Mouse (Mus musculus): ENCODE measurements around the gene Etv5. TPM values are rescaled to one million over a fixed set of nuclear protein-coding genes. Genes with fewer than 3 reads are reported as not detected.

Gene Etv5
- 66.8 and 74.3 TPM in 2 replicates for polyA plus RNA-seq (2016; fragmentation: Nextera tagmentation; extraction: Ambion mirVana)

DNA sequence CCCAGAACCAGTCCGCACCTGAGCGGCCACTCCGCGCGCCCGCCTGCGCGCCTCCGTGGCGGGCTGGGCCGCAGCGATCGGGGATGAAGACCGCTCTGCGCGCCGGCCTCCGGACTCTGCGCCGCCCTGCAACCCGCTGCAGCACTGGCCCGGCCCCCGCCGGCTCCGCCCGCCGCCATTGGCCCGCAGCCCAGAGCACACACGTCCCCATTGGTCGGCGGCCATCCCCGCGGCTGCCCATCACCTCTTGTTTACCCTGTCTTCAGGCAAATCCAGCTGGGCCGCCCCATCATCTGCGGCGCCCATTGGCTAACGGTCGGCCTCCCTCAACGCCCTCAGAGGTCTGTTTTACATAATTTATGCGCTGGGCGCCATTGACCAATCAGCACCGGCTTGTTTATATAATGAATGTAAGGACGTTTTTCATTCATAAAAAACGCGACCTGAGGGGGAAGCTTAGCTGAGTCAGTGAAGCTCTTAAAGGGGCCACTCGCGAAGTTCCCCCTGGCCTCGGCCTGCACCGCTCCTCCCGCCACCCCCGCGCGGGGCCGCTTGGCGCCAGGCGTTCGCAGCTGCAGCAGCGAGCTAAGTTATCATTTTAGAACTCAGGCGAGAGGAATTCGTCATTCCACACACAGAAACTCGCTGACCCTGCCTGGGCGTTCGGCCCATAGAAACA, at the start of gene Etv5:
TSS of gene Etv5 (minus strand) at position 221 of the 679 bp plus-strand sequence.
- 0 out of 2 replicates have a peak, but pooled peaks cover 3% of the 10 kb centered on the region for H3K27me3 ChIP-seq (ENCODE audit: low read depth, poor library complexity, severe bottlenecking)
- DNase-seq (ENCODE audit: low spot score): peak; percentile 96
- H3K9me3 ChIP-seq (replicated peaks): no peaks in the 10 kb centered on the region
- under 1% methylated on average over 61 of the region's 63 CpGs for WGBS
- H3K4me3 ChIP-seq: peak within 1 kb of the TSS; percentile 87
- peaks cover 36% of the 10 kb centered on the region for H3K4me1 ChIP-seq
- H3K27ac ChIP-seq: peak within 1 kb of the TSS; percentile 95
- peaks cover 15% of the 10 kb centered on the region for H3K36me3 ChIP-seq

DNA sequence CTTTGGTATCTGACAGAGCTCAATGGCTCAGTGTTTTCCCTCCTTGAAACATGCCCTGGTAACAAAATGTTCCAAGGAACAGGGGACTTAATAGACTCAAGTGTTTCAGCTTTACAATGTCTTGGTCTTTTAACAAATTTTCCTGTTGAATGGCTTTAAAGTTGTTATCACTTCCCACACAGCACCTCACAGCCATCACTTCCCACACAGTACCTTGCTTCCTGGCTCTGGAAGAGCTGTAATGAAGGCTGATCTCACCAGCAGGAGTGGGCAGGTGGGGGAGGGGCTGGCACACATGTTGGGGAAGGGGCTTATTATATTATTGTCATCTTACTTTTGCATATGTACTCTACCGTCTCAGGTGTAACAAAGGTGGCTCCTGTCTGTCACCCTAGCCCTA, 44.4 kb upstream of the Etv5 start:
- 90% methylated on average over 1 of the region's 1 CpGs for WGBS
- no peak overlapping the region for H3K27ac ChIP-seq
- H3K36me3 ChIP-seq: no peaks in the 10 kb centered on the region
- no peak overlapping the region for H3K4me3 ChIP-seq
- DNase-seq (ENCODE audit: low spot score): no peak
- no peaks in the 10 kb centered on the region for H3K27me3 ChIP-seq (ENCODE audit: low read depth, poor library complexity, severe bottlenecking)
- H3K9me3 ChIP-seq (replicated peaks): no peaks in the 10 kb centered on the region
- no peaks in the 10 kb centered on the region for H3K4me1 ChIP-seq

DNA sequence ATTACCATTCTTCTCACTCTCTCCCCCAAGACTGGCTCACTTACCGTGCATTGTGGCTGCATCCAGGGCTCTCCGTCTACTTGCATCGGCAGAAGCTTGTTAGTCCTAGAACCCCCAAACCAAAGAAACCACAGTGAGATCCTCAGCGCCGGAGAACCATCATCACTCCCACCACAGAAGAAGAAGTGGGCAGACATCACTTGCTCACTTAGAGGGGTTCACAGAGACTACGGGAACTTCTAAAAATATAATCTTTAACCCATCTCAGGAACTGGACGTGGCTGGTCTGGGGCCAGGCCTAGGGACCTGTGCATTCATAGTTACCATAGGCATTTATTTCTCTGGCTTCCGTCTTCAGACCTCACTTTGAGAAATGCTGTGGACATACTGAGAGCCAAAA, 39.8 kb upstream of the Etv5 start:
- Histone ChIP-seq H3K9me3 (replicated peaks) (no peaks in the 10 kb centered on the region), H3K4me3 (no peak overlapping the region), H3K36me3 (no peaks in the 10 kb centered on the region), H3K27me3 (ENCODE audit: low read depth, poor library complexity, severe bottlenecking) (no peaks in the 10 kb centered on the region), H3K27ac (no peak overlapping the region), H3K4me1 (no peaks in the 10 kb centered on the region)
- DNase-seq (ENCODE audit: low spot score): no peak
- 94% methylated on average over 8 of the region's 8 CpGs for WGBS

DNA sequence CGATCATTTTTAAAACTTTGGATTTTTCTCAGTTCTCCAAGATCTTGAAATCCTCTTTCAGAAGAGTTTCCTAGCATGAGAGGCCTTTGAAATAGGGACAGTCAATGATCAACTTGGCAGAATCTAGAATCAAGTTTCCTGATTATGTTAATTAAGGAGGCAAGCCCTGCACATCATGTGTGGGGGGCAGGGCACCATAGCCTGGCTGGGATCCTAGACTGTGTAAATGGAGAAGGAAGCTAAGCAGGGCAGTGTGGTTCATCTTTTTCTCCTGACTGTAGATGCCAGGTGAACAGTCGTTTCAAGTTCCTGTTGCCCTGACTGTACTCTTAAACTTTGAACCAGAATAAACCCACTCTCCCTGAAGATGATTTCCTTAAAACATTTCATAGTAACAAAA, 32.2 kb upstream of the Etv5 start:
- Histone ChIP-seq H3K36me3 (no peaks in the 10 kb centered on the region), H3K4me1 (no peaks in the 10 kb centered on the region), H3K9me3 (replicated peaks) (no peaks in the 10 kb centered on the region), H3K4me3 (no peak overlapping the region), H3K27me3 (ENCODE audit: low read depth, poor library complexity, severe bottlenecking) (no peaks in the 10 kb centered on the region), H3K27ac (no peak overlapping the region)
- no peak for DNase-seq (ENCODE audit: low spot score)
- WGBS: 89% methylated on average over 2 of the region's 2 CpGs

DNA sequence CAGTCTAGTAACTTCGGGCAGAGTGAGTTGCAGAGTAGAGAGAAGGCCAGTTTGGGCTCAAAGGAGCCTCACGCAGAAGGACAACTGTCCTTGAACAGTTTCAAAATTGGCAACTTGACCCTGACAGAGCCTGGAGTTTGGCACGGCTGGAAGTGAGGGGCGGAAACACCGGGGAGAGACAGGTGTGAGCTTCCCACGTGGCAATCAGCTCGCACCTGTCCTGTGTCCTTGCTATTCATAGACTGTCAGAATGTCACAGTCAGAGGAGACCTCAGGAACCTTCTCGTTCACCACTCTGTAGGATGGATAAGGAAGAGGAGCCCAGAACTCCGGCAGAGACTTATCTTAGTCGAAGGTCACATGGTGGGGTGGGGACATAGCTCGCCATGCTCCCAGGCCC, 29.9 kb upstream of the Etv5 start:
- no peaks in the 10 kb centered on the region for H3K27me3 ChIP-seq (ENCODE audit: low read depth, poor library complexity, severe bottlenecking)
- no peak overlapping the region for H3K27ac ChIP-seq
- no peaks in the 10 kb centered on the region for H3K4me1 ChIP-seq
- no peaks in the 10 kb centered on the region for H3K36me3 ChIP-seq
- DNase-seq (ENCODE audit: low spot score): no peak
- H3K4me3 ChIP-seq: no peak overlapping the region
- no peaks in the 10 kb centered on the region for H3K9me3 ChIP-seq (replicated peaks)
- 87% methylated on average over 11 of the region's 11 CpGs for WGBS

DNA sequence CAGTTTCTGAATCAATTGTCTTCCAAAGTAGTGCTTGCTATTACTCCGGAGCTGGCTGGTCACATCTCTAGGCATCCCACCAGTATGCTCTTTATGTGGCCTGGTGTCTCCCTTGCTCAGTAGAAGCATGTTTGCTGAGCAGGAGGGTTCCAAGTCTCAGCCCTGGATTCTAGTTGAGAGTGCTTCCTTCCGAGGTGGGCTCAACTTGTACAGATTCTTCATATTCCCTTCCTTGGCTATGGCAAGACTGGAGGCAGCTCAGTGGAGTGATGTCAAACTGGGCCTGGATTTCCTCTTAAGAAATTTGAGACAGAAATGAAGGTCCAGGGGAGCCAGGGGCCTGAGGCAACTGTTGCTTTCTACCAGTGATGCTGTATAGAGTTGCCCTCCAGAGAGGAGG, 27.6 kb upstream of the Etv5 start:
- Histone ChIP-seq H3K27ac (no peak overlapping the region), H3K27me3 (ENCODE audit: low read depth, poor library complexity, severe bottlenecking) (no peaks in the 10 kb centered on the region), H3K4me1 (no peaks in the 10 kb centered on the region), H3K4me3 (no peak overlapping the region), H3K9me3 (replicated peaks) (no peaks in the 10 kb centered on the region), H3K36me3 (no peaks in the 10 kb centered on the region)
- no peak for DNase-seq (ENCODE audit: low spot score)
- WGBS: 97% methylated on average over 2 of the region's 2 CpGs

DNA sequence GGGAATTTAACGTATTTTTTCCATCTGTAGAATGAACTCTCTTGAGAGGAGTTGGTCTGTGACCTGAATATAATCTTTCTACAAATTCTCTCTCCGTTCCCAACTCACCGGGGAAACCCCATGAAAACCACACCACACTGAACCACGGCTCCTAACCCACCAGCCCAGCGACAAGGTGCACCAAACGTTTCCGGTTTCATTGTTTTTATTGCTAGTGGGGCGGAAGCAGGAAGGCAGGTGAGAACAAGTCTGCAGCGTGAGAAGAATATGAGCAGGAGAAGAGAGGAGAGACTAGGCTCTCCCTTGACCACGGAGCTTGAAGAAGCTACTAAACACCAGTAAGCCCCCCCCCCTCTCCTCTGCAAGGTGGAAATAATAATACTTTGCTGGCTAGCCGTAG, 26.9 kb upstream of the Etv5 start:
- H3K4me3 ChIP-seq: no peak overlapping the region
- H3K27ac ChIP-seq: no peak overlapping the region
- H3K9me3 ChIP-seq (replicated peaks): no peaks in the 10 kb centered on the region
- WGBS: 86% methylated on average over 11 of the region's 11 CpGs
- DNase-seq (ENCODE audit: low spot score): no peak
- H3K4me1 ChIP-seq: no peaks in the 10 kb centered on the region
- H3K36me3 ChIP-seq: no peaks in the 10 kb centered on the region
- no peaks in the 10 kb centered on the region for H3K27me3 ChIP-seq (ENCODE audit: low read depth, poor library complexity, severe bottlenecking)

DNA sequence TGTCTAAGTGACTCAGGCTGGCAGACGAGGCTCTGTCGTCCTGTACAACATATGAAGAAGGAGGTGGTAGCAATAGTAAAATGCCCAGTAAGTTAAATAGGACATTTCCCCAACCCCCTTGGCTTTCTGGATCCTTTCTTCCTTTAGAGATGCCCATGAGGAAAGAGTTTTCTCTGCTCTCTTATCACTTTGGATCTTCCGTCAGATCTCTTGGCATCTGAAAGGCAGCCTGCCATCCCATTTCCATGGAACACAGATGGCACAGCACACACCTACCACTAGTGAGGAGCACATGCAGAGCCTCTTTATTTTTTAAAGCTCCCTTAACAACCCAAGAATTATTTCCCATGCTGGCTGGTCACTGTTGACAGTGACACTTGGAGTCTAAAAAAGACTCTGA, 22.7 kb upstream of the Etv5 start:
- no peak for DNase-seq (ENCODE audit: low spot score)
- Histone ChIP-seq H3K27me3 (ENCODE audit: low read depth, poor library complexity, severe bottlenecking) (no peaks in the 10 kb centered on the region), H3K27ac (no peak overlapping the region), H3K4me1 (no peaks in the 10 kb centered on the region), H3K36me3 (no peaks in the 10 kb centered on the region), H3K4me3 (no peak overlapping the region), H3K9me3 (replicated peaks) (no peaks in the 10 kb centered on the region)
- 87% methylated on average over 3 of the region's 3 CpGs for WGBS

DNA sequence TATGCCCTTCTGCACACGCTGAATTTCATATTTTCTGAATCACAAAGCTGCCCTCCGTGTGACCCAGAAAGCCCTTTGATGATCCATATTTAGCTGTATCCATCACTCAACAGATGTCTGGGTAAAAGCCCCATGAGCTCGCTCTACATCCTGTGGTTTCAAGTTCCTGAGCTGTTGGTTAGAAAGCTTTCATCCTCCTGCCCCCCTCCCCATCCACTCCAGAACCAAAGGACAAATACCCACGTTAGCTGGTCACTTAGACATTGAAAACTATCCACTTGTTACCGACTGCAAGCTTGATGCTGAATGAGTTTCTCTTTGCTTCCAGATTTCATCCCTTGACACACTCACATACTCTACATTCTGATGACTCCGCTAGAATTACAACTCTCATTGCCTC, 22.2 kb upstream of the Etv5 start:
- Histone ChIP-seq H3K27me3 (ENCODE audit: low read depth, poor library complexity, severe bottlenecking) (no peaks in the 10 kb centered on the region), H3K9me3 (replicated peaks) (no peaks in the 10 kb centered on the region), H3K36me3 (no peaks in the 10 kb centered on the region), H3K4me3 (no peak overlapping the region), H3K27ac (no peak overlapping the region), H3K4me1 (peaks cover 3% of the 10 kb centered on the region; the same call in 1 of the 2 replicates)
- 79% methylated on average over 6 of the region's 6 CpGs for WGBS
- DNase-seq (ENCODE audit: low spot score): no peak

DNA sequence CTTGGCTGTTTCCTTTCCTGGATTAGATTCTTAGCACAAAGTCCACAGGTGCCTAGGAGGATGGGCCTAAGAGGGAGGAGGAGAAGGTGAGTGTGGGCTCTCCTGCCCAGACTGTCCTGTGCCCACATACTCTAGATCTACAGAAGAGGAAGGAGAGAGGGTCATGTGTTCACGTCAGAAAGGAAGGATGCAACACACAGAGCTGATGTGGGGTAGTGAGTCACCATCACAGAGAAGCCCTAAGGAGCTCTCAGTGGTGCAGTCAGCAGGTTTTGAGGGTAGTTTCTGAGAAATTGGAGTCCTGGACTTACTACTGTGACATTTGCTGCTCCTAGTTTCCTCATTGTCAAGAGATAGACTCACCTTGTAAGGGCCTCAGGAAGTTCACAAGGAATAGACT, 21.4 kb upstream of the Etv5 start:
- Histone ChIP-seq H3K27ac (no peak overlapping the region), H3K36me3 (no peaks in the 10 kb centered on the region), H3K27me3 (ENCODE audit: low read depth, poor library complexity, severe bottlenecking) (no peaks in the 10 kb centered on the region), H3K4me1 (peaks cover 4% of the 10 kb centered on the region; the same call in 1 of the 2 replicates), H3K9me3 (replicated peaks) (no peaks in the 10 kb centered on the region), H3K4me3 (no peak overlapping the region)
- DNase-seq (ENCODE audit: low spot score): no peak
- 74% methylated on average over 1 of the region's 1 CpGs for WGBS

DNA sequence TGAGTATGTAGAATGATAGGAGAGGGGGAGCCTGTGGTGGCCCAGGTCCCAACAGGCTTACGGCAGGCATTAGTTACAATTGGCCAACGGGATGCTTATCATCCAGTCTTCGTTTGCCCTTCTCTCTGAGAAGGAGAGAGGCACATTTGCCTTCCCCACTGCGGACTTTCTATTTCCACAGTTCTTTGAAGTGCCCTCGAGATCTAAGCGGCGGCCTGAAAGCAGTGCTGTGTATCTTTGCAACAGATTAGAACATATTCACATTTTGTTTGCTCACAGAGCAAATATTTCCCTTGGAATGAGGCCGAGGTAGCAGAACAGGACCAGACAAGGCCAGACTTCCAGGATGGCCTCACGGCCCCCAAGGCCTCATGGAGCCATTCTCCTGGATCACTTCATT, 12.6 kb upstream of the Etv5 start:
- H3K4me3 ChIP-seq: no peak overlapping the region
- H3K4me1 ChIP-seq: peaks cover 4% of the 10 kb centered on the region; the same call in 1 of the 2 replicates
- H3K27me3 ChIP-seq (ENCODE audit: low read depth, poor library complexity, severe bottlenecking): no peaks in the 10 kb centered on the region
- H3K36me3 ChIP-seq: no peaks in the 10 kb centered on the region
- H3K27ac ChIP-seq: no peak overlapping the region
- WGBS: 88% methylated on average over 9 of the region's 9 CpGs
- H3K9me3 ChIP-seq (replicated peaks): no peaks in the 10 kb centered on the region
- no peak for DNase-seq (ENCODE audit: low spot score)

DNA sequence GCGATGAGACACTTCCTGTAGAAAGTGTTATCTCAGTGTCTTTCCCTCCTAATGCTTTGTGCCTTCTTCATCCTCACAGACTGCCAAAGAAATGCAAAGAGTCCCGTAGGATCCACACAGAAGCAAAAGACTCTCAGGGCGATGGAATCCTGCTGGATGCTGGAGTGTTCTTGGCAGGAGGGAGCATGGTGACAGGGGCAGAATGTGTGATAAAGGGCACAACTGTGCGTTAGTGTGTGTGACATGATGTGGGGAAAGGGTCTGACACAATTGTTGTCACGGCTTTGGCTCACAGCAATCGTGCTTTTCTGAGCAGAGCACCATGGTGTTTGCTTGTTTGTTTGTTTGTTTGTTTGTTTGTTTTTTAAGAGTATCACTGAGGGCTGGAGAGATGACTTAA, 8.6 kb upstream of the Etv5 start:
- no peak overlapping the region for H3K4me3 ChIP-seq
- no peaks in the 10 kb centered on the region for H3K36me3 ChIP-seq
- no peak for DNase-seq (ENCODE audit: low spot score)
- WGBS: 85% methylated on average over 6 of the region's 6 CpGs
- H3K4me1 ChIP-seq: peaks cover 10% of the 10 kb centered on the region
- H3K27me3 ChIP-seq (ENCODE audit: low read depth, poor library complexity, severe bottlenecking): no peaks in the 10 kb centered on the region
- no peaks in the 10 kb centered on the region for H3K9me3 ChIP-seq (replicated peaks)
- H3K27ac ChIP-seq: no peak overlapping the region

DNA sequence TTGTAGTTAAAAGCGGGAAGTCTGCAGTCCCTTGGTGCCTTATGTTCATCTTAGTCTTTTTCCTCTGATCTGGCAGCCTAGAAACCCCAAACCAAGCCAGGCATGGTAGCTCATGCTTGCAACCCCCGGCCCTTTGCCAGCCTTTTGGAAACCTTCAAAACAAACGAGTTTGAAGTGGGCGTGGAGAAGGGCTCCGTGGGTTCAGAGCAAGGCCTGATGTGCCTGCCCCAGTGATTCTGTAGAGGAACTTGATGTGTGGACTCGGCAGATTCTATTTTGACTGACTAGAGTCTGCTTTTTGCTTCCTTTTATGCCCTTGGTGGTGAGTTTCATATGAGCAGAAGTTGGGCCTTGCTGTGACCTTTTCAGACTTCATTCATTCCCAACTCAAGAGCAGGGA, 5.3 kb upstream of the Etv5 start:
- 0 out of 2 replicates have a peak, but pooled peaks cover 3% of the 10 kb centered on the region for H3K27me3 ChIP-seq (ENCODE audit: low read depth, poor library complexity, severe bottlenecking)
- H3K36me3 ChIP-seq: no peaks in the 10 kb centered on the region
- WGBS: 63% methylated on average over 6 of the region's 6 CpGs
- no peak for DNase-seq (ENCODE audit: low spot score)
- peaks cover 22% of the 10 kb centered on the region for H3K4me1 ChIP-seq
- H3K9me3 ChIP-seq (replicated peaks): no peaks in the 10 kb centered on the region
- H3K27ac ChIP-seq: peak overlapping the region; percentile 63; the same call in 1 of the 2 replicates
- no peak overlapping the region for H3K4me3 ChIP-seq

DNA sequence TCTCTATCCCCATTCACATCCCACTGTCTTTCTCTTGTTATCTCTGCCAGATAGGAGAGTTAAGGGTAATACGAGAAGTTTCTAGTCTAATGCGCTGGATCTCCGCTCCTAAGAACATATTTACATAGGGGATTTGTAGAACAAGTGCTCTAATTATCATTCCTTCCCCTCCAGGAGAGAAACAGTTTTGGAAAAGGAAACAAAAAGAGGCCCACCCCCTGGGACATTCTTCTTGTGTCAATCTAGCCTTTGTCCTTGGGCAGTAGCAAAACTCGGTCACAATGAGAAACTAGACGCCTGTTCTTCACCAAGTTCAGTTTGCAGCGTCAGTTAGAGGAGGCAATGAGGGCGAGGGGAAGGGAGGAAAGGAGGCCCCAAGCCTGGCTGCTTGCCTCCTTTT, 2.7 kb upstream of the Etv5 start:
- Histone ChIP-seq H3K27ac (no peak overlapping the region), H3K9me3 (replicated peaks) (no peaks in the 10 kb centered on the region), H3K4me1 (peaks cover 29% of the 10 kb centered on the region), H3K27me3 (ENCODE audit: low read depth, poor library complexity, severe bottlenecking) (0 out of 2 replicates have a peak, but pooled peaks cover 3% of the 10 kb centered on the region), H3K4me3 (no peak overlapping the region), H3K36me3 (0 out of 2 replicates have a peak, but pooled peaks cover 3% of the 10 kb centered on the region)
- WGBS: 72% methylated on average over 7 of the region's 7 CpGs
- no peak for DNase-seq (ENCODE audit: low spot score)

Data from limb, embryonic 10.5 days (tissue).